Mouse (Mus musculus) forebrain, embryonic 16.5 days (tissue): ENCODE results near the gene Tmem239. TPM values are rescaled to one million over a fixed set of nuclear protein-coding genes. Genes with fewer than 3 reads are reported as not detected.

Experiments
- ATAC-seq: fragments of 200-750 bp; cut with Nextera tagmentation; 2 replicates; pipeline ENCODE4 v1.8.0; 2017; ENCODE audit warnings: mild to moderate bottlenecking, moderate library complexity
- H3K27ac ChIP-seq: fragments of 300-500 bp; sonication (generic); 2 replicates; pipeline ENCODE4 v1.5.1; 2014; ENCODE audit warnings: low read length, control low read depth
- H3K27me3 ChIP-seq: fragments of 300-500 bp; sonication (generic); replicated peaks from 2 replicates; pipeline ENCODE4 v1.6.1; 2014; ENCODE audit warnings: low read length; ENCODE audit not compliant: control insufficient read depth, insufficient read depth
- H3K36me3 ChIP-seq: fragments of 300-500 bp; sonication (generic); 2 replicates; pipeline ENCODE4 v1.6.1; 2014; ENCODE audit not compliant: control insufficient read depth, insufficient read depth
- H3K4me1 ChIP-seq: fragments of 300-500 bp; sonication (generic); replicated peaks from 2 replicates; pipeline ENCODE4 v1.6.1; 2014; ENCODE audit warnings: low read length; ENCODE audit not compliant: control insufficient read depth, insufficient read depth
- H3K4me2 ChIP-seq: fragments of 300-500 bp; sonication (generic); 2 replicates; pipeline ENCODE4 v1.6.1; 2014; ENCODE audit warnings: mild to moderate bottlenecking, low read length, control low read depth
- H3K4me3 ChIP-seq: fragments of 300-500 bp; sonication (generic); replicated peaks from 2 replicates; pipeline ENCODE4 v1.5.1; 2014; ENCODE audit warnings: mild to moderate bottlenecking, low read length, control low read depth
- H3K9ac ChIP-seq: fragments of 300-500 bp; sonication (generic); replicated peaks from 2 replicates; pipeline ENCODE4 v1.6.1; 2014; ENCODE audit warnings: low read depth, low read length, control low read depth
- H3K9me3 ChIP-seq: fragments of 300-500 bp; sonication (generic); 2 replicates; pipeline ENCODE4 v1.6.1; 2016; ENCODE audit warnings: low read length; ENCODE audit not compliant: control insufficient read depth
- WGBS: fragments of 180-500 bp; shearing (Covaris S2); extraction: QIAGEN DNeasy Blood & Tissue Kit; methylation state at CpG from one replicate; pipeline ENCODE4 v1.1.7; 2014; 5-methylcytosine and 5-hydroxymethylcytosine counted together
- polyA plus RNA-seq: library from polyadenylated mRNA; unstranded; fragments of >200 nt; fragmentation: Nextera tagmentation; extraction: Ambion mirVana; gene quantifications from 2 replicates; pipeline ENCODE4 v1.2.1, GENCODE M21; 2015

Gene Tmem239
- polyA plus RNA-seq, 1 experiment from 2014 or later: 0.27 TPM

- ATAC-seq: no peak
Observed at GRCm38 (mm10) chr2:130383895-130384294, 22.4 kb upstream of the Tmem239 start.

GRCm38 (mm10) chr2:130386212-130386611 is 20.1 kb upstream of the Tmem239 start:
- no peaks in the 10 kb centered on the region for H3K9me3 ChIP-seq
- no peak overlapping the region for H3K27ac ChIP-seq
- H3K4me3 ChIP-seq: no peak overlapping the region
- no peak for ATAC-seq
- WGBS: 86% methylated on average over 1 of the region's 1 CpGs
- no peak overlapping the region for H3K4me2 ChIP-seq
- no peaks in the 10 kb centered on the region for H3K36me3 ChIP-seq
- no peaks in the 10 kb centered on the region for H3K27me3 ChIP-seq
- H3K4me1 ChIP-seq: no peaks in the 10 kb centered on the region
- H3K9ac ChIP-seq: no peak overlapping the region

More at GRCm38 (mm10) chr2:130383895-130384294, 22.4 kb upstream of the Tmem239 start:
- H3K27me3 ChIP-seq: no peaks in the 10 kb centered on the region
- H3K4me3 ChIP-seq: no peak overlapping the region
- 61% methylated on average over 6 of the region's 6 CpGs for WGBS
- H3K4me1 ChIP-seq: no peaks in the 10 kb centered on the region
- H3K9ac ChIP-seq: no peak overlapping the region
- H3K4me2 ChIP-seq: no peak overlapping the region
- H3K9me3 ChIP-seq: no peaks in the 10 kb centered on the region
- H3K27ac ChIP-seq: no peak overlapping the region
- no peaks in the 10 kb centered on the region for H3K36me3 ChIP-seq

GRCm38 (mm10) chr2:130388796-130389195 is 17.5 kb upstream of the Tmem239 start:
- WGBS: 75% methylated on average over 2 of the region's 2 CpGs
- no peak overlapping the region for H3K4me3 ChIP-seq
- no peak overlapping the region for H3K4me2 ChIP-seq
- H3K27me3 ChIP-seq: no peaks in the 10 kb centered on the region
- no peak overlapping the region for H3K27ac ChIP-seq
- H3K36me3 ChIP-seq: no peaks in the 10 kb centered on the region
- no peak for ATAC-seq
- no peaks in the 10 kb centered on the region for H3K9me3 ChIP-seq
- no peak overlapping the region for H3K9ac ChIP-seq
- no peaks in the 10 kb centered on the region for H3K4me1 ChIP-seq

GRCm38 (mm10) chr2:130390993-130391625 is 15.2 kb upstream of the Tmem239 start:
- H3K9me3 ChIP-seq: no peaks in the 10 kb centered on the region
- 91% methylated on average over 11 of the region's 11 CpGs for WGBS

GRCm38 (mm10) chr2:130392836-130393235 is 13.4 kb upstream of the Tmem239 start:
- no peak overlapping the region for H3K4me2 ChIP-seq
- H3K9me3 ChIP-seq: no peaks in the 10 kb centered on the region
- no peaks in the 10 kb centered on the region for H3K36me3 ChIP-seq
- H3K4me3 ChIP-seq: no peak overlapping the region
- peaks cover 11% of the 10 kb centered on the region for H3K4me1 ChIP-seq
- no peak overlapping the region for H3K27ac ChIP-seq
- H3K9ac ChIP-seq: no peak overlapping the region
- ATAC-seq: no peak
- WGBS: 88% methylated on average over 3 of the region's 3 CpGs
- no peaks in the 10 kb centered on the region for H3K27me3 ChIP-seq

More at GRCm38 (mm10) chr2:130390993-130391625, 15.2 kb upstream of the Tmem239 start:
- H3K36me3 ChIP-seq: no peaks in the 10 kb centered on the region
- no peak overlapping the region for H3K4me2 ChIP-seq
- H3K4me1 ChIP-seq: no peaks in the 10 kb centered on the region
- no peak overlapping the region for H3K9ac ChIP-seq
- H3K27ac ChIP-seq: no peak overlapping the region
- H3K27me3 ChIP-seq: no peaks in the 10 kb centered on the region
- H3K4me3 ChIP-seq: no peak overlapping the region
- ATAC-seq: no peak

GRCm38 (mm10) chr2:130395696-130396095 is 10.6 kb upstream of the Tmem239 start:
- WGBS: 97% methylated on average over 10 of the region's 11 CpGs
- no peak overlapping the region for H3K4me2 ChIP-seq
- no peaks in the 10 kb centered on the region for H3K36me3 ChIP-seq
- H3K27me3 ChIP-seq: 0 out of 2 replicates have a peak, but pooled peaks cover 2% of the 10 kb centered on the region
- H3K9me3 ChIP-seq: no peaks in the 10 kb centered on the region
- H3K9ac ChIP-seq: no peak overlapping the region
- H3K27ac ChIP-seq: no peak overlapping the region
- H3K4me3 ChIP-seq: no peak overlapping the region
- no peak for ATAC-seq
- peaks cover 15% of the 10 kb centered on the region for H3K4me1 ChIP-seq

GRCm38 (mm10) chr2:130397186-130397985 is 8.9 kb upstream of the Tmem239 start, which contains the start of gene Cpxm1:
Gene Cpxm1 (minus strand): TSS chr2:130397574.
- Histone ChIP-seq H3K4me1 (peaks cover 15% of the 10 kb centered on the region), H3K9me3 (no peaks in the 10 kb centered on the region), H3K4me2 (peak within 1 kb of the TSS; percentile 96), H3K36me3 (no peaks in the 10 kb centered on the region), H3K27me3 (0 out of 2 replicates have a peak, but pooled peaks cover 2% of the 10 kb centered on the region), H3K27ac (no peak within 1 kb of the TSS), H3K4me3 (peak within 1 kb of the TSS; percentile 61), H3K9ac (peak within 1 kb of the TSS; percentile 76)
- WGBS: under 1% methylated on average over 41 of the region's 53 CpGs
- ATAC-seq: peak; percentile 84

- Histone ChIP-seq H3K4me1 (peaks cover 15% of the 10 kb centered on the region), H3K27ac (no peak overlapping the region), H3K9ac (no peak overlapping the region), H3K9me3 (no peaks in the 10 kb centered on the region), H3K36me3 (no peaks in the 10 kb centered on the region), H3K27me3 (0 out of 2 replicates have a peak, but pooled peaks cover 2% of the 10 kb centered on the region), H3K4me3 (peak overlapping the region; percentile 61; the same call in 1 of the 2 replicates), H3K4me2 (peak overlapping the region; percentile 96)
- no peak for ATAC-seq
- 13% methylated on average over 14 of the region's 14 CpGs for WGBS
Observed at GRCm38 (mm10) chr2:130398091-130398490, 8.2 kb upstream of the Tmem239 start.

- Histone ChIP-seq H3K9me3 (no peaks in the 10 kb centered on the region), H3K9ac (no peak overlapping the region), H3K36me3 (no peaks in the 10 kb centered on the region), H3K4me2 (no peak overlapping the region), H3K4me1 (peaks cover 15% of the 10 kb centered on the region), H3K4me3 (no peak overlapping the region), H3K27ac (no peak overlapping the region), H3K27me3 (0 out of 2 replicates have a peak, but pooled peaks cover 2% of the 10 kb centered on the region)
- no peak for ATAC-seq
- 83% methylated on average over 1 of the region's 1 CpGs for WGBS
Observed at GRCm38 (mm10) chr2:130400046-130400445, 6.2 kb upstream of the Tmem239 start.
